Mouse (Mus musculus) CD8-positive naive resting alpha-beta T cell, adult 2 months (primary cell): ENCODE measurements around the gene Arhgef39.

ENCODE experiments used
- DNase-seq, 2 experiments: peaks; one replicate each; pipeline ENCODE4 v3.0.0; 2022; ENCODE audit warnings: low read depth in 2 of 2, low spot score in 2 of 2

Gene Arhgef39

DNA sequence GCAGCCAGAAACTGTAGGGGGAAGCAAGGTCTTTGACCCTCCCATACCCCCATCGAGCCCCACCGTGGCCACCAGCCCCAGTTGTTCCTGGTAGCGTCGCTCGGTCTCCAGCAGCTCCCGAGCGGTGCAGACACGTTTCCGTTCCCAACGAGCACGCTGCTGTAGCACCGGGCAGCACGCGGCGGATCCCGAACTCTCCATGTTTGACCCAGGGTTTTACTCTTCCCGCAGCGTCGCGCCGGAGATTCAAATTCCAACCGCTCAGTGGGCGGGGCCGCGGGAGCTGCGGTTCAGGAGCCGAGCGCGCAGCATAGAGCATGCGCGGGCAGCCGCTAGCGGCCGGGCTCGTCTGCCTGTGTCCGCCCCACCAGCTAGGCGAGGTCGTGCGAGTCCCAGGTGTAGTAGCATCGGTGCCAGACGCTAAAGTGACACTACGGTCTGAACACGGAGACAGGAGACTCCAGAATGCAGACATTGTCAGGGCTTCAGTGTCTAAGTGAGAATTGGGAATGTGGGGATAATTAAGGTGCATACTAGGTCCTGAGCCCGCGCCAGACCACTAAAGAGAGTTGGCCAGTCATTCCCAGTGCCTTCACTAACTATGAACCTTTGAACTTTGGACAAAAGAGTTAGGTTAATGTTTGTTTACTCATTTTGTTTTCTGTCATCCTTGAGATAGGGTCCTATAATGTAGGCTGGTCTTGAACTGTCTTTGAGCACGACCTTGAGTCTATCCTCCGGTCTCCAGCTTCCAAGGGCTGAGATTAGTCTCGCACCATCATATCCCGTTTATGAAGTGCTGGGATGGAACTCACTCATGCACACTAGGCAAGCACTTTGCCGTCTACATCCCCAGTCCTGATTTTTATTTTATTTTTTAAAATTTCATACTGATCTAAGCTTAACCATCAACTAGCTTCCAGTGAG lies at the start of gene Arhgef39:
TSS of gene Arhgef39 (minus strand) at position 289 of the 927 bp plus-strand sequence.
- peak in 1 of 2 experiments; percentile 33 for DNase-seq

DNA sequence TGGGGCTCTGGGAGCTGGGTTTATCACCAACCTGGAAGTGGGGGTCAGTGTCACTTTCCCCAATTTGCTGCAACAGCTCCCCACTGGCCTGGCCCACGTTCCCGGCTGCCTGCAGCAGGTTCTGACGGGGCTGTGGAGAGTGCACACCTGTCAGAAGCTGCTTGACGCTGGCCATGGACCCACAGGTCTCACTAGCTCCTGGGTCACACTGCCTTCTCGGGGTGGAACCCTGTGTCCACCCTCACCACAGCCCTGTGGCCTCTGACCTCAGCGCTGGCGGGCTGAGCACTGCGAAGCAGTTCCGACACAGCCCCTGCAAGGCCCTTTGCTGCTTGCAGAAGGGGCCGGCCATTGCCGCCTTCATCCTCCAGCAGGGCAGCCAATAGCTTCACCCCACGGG lies 49.6 kb upstream of the Arhgef39 start:
- no peak for DNase-seq

DNA sequence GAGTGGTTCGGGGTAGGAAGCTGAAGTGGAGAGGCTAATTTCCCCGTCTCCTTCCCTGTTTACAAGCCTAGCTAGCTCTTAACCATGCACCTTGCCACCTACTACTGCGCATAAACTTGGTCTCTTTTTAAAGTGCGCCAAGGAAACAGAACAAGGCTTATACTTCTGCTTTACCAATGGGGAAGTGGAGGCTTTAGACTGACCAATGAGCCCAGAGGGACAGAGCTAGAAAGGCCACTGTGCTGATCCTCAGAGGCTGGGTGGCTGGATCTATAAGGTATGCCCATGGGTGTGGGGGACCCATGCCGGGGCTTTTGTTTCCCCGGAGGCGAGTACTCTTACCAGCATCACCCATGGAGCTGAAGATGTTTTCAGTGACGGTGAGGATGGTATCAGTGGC lies 47.7 kb upstream of the Arhgef39 start:
- no peak for DNase-seq

DNA sequence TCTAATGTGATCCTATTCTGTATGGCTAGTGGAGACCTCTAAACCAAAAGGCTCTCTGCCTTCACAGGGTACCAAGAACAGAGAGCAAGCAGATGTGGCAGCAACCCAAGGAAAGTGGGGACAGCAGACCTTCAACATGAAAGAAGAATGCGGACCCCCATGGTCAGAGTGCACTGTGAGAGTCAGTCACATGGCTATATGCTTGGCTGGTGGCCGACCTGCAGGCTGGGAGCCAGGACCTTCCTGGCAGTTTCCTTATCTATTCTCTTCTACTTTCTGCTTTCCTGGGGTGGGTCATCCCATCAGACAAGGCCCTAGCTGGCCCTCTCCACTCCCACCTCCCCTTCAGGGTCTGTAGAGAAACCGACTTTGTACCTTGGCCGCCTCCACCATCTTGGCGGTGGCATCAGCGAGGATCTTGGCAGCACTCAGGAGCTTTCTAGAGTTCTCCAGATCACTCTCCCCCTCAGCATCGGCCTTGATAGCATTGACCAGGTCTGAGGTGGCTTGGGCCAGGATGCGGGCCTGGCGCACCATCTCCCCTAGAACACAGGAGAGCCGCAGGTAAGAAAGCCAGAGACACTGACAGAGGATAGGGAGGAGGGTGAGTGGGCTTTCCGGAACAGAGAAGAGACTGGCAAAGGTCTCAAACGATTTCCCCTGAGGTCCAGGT lies 47.0 kb upstream of the Arhgef39 start:
- no peak for DNase-seq

GRCm38 (mm10) chr4:43542044-43542443 lies 42.5 kb upstream of the Arhgef39 start:
- DNase-seq, result no peak

DNA sequence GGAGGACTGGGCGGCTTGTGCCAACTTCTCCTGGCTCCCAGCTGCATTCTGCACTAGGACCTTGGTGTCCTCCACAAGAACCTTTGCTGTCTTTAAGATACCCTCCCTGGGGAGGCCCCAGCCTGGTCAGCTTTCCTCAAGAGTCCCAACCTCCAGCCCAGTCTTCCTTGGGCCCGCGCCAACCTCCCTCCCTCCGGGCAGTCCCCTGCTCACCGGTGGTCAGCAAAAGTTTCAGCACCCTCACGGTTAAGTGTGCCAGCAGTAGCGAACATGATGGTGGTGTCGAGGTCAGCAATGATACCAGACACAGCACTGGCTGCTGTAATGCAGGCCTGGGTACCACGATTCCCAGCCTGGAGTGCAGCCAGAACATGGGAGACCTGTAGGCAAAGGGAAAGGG lies 36.5 kb upstream of the Arhgef39 start:
- no peak for DNase-seq

- no peak for DNase-seq
Observed at GRCm38 (mm10) chr4:43535628-43536027, 36.1 kb upstream of the Arhgef39 start.

DNA sequence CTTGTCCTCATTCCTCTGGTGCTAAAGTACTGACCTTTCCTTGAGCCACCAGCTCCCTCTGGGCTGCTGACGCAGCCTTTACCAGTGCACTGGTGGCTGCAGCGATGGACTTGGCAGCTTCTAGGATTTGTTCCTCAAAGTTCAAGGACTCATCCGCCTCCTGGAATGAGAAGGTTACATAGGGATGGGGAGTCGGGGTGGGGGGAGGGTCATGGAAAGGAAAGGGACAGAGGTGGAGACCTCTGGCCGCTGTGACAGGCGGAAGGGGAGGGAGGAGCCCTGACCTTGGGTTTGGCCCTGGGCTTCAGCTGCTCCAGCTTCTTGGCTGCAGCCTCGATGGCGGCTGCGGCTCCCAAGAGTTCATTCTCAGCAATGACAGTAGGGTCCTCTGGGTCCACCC lies 33.8 kb upstream of the Arhgef39 start:
- DNase-seq, result no peak

DNA sequence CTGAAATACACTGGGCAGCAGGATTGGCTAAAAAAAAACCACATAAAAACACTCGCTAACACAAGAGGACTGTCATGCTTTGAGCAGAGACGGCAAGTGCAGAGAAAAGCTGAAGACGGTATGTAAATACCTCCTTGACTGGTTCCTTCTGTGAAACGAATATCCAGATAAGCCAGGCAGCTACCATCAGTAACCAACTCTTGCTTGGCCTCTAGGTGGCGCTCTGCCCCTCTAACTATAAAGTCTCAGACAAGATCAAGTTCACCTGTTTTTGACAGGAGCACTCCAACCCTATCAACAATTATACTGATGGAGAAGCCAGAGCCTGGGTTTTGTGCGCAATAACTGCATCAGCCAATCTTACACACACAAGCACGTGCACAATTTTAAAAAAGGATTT lies 31.1 kb upstream of the Arhgef39 start:
- peak; percentile 72 to 80 for DNase-seq

DNA sequence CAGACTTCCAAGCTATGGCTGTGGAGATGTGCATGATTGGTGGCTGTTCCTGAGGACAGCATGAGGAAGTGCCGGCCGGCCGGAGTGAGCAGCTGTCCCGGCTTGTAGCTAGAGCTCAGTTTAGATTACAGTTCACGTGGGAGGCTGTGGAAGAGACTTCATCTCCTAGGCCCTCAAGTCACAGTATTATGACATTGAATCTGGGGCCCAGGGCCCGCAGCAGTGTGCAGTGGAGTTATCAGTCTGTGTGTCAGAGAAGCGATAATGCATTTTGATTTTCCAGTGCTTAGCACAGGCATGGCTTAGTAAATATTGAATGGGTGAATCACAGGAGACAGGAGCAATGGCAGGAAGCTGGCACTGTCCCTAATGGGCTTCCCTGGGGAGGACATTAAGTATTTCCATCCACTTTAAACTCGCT lies 30.6 kb upstream of the Arhgef39 start:
- DNase-seq, result no peak

GRCm38 (mm10) chr4:43528487-43528886 lies 29.0 kb upstream of the Arhgef39 start:
- no peak for DNase-seq

DNA sequence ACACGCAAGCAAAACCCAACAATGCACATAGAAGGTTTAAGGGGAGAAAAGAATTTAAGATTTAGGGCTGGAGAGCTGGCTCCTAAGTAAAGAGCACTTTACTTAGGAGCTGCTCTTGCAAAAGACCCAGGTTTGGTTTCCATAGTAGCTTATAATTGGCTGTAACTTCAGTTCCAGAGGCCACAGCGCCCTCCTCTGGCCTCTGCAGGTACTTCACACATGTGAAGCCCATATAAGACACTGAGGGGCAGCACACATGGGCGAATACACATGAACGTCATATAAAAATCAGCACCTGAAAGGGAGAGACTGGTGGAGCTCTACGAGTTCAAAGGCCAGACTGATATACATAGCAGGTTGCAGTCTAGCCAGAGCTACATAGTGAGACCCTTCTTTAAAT lies 28.4 kb upstream of the Arhgef39 start:
- DNase-seq, result no peak

GRCm38 (mm10) chr4:43519956-43520355 lies 20.5 kb upstream of the Arhgef39 start:
- peak; percentile 77 to 81 for DNase-seq

GRCm38 (mm10) chr4:43519551-43519950 lies 20.1 kb upstream of the Arhgef39 start:
- DNase-seq, result no peak

DNA sequence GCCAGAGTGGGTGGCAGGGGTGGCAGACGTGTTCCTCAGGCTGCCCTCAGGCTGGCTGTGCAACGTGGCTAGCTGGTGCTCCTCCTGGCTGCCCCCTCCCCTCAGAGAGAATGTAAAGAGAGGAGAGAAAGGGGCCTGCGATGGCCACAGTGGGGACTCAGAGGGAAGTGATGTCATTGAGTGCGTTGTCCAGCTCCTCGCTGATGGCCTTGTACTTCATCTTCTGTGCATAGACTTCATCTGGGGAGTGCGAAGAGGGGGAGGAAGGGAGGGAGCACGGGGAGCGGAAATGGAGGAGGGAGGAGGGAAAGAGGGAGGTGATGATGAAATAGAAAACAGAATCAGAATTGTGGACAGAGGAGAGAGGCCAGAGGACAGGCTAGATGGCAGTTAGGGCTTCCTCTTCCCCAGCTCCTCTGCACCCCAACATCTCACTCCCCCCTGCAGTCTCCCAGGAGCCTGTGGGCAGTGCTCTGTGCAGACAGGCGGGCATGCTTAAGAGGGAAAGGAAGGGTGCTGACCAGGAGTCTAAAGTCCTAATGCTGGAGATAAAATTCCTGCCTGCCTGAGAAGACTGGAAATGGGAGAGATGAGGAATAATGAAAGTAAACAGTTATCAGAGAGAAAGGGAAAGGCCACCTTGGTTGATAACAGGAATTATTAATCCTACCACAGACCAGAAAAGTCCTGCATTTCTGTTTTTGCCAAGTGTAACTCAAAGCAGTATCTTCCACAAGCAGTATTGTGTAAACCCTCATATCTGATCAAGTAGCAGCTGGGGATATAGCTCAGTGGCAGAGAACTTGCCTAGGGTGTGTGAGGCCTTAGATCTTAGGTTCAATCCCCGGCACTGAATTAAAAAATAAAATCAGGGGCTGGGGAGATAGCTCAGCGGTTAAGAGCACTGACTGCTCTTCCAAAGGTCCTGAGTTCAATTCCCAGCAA lies 16.5 kb upstream of the Arhgef39 start:
- no peak for DNase-seq

- no peak for DNase-seq
Observed at GRCm38 (mm10) chr4:43513791-43514190, 14.3 kb upstream of the Arhgef39 start.

GRCm38 (mm10) chr4:43513300-43513699 lies 13.8 kb upstream of the Arhgef39 start:
- DNase-seq, result no peak

- no peak for DNase-seq
Observed at GRCm38 (mm10) chr4:43512653-43513052, 13.2 kb upstream of the Arhgef39 start.

GRCm38 (mm10) chr4:43511675-43512454 lies 12.4 kb upstream of the Arhgef39 start:
- no peak for DNase-seq

- no peak for DNase-seq
Observed at GRCm38 (mm10) chr4:43509109-43509508, 9.6 kb upstream of the Arhgef39 start.

GRCm38 (mm10) chr4:43508666-43508997 lies 9.1 kb upstream of the Arhgef39 start:
- peak; percentile 49 to 64 for DNase-seq
